Mouse (Mus musculus): Measurements from ENCODE around the gene Ftcd. TPM values are rescaled to one million over a fixed set of nuclear protein-coding genes. Genes with fewer than 3 reads are reported as not detected.
A peak's percentile ranks its signal among the peaks of the same experiment; 100 is the strongest.

Gene Ftcd
- total RNA-seq, 1 experiment from 2014 or later: not detected

- DNase-seq: no peak
Measured at GRCm38 (mm10) chr10:76612473-76612872, 37.0 kb downstream of the Ftcd start.

GRCm38 (mm10) chr10:76622411-76622810, 47.0 kb downstream of the Ftcd start:
- DNase-seq: no peak

GRCm38 (mm10) chr10:76622928-76623680, 47.7 kb downstream of the Ftcd start, which contains the start of gene Col6a2:
Gene Col6a2, minus strand, starts transcription at chr10:76623630.
- peak; percentile 86 for DNase-seq

- DNase-seq: no peak
Measured at GRCm38 (mm10) chr10:76623734-76624133, 48.3 kb downstream of the Ftcd start.

GRCm38 (mm10) chr10:76624903-76625302, 49.5 kb downstream of the Ftcd start:
- no peak for DNase-seq

GRCm38 (mm10) chr10:76627714-76628113, 52.3 kb downstream of the Ftcd start:
- DNase-seq: no peak

- DNase-seq: no peak
Measured at GRCm38 (mm10) chr10:76630657-76631056, 55.2 kb downstream of the Ftcd start.

GRCm38 (mm10) chr10:76632630-76633029, 57.2 kb downstream of the Ftcd start:
- no peak for DNase-seq

GRCm38 (mm10) chr10:76634094-76634571, 58.7 kb downstream of the Ftcd start:
- DNase-seq: no peak

GRCm38 (mm10) chr10:76634584-76634983, 59.1 kb downstream of the Ftcd start:
- no peak for DNase-seq

- DNase-seq: no peak
Measured at GRCm38 (mm10) chr10:76636026-76636425, 60.6 kb downstream of the Ftcd start.

GRCm38 (mm10) chr10:76636601-76637000, 61.2 kb downstream of the Ftcd start:
- no peak for DNase-seq

Other genes with a start within 250 kb of the Ftcd start
- 28.5 and 33.2 TPM in 2 replicates for gene Dip2a, start 230.4 kb upstream of the Ftcd start, total RNA-seq (2021)
- gene AC141477.1, start 135.2 kb upstream of the Ftcd start, total RNA-seq (2021): not detected in 2 replicates
- gene Pcnt, start 132.9 kb upstream of the Ftcd start, total RNA-seq (2021): 22.2 and 23.9 TPM in 2 replicates
- gene 2610028H24Rik, start 126.6 kb upstream of the Ftcd start, total RNA-seq (2021): not detected in 2 replicates
- gene Mcm3ap, start 106.7 kb upstream of the Ftcd start, total RNA-seq (2021): 39.4 and 40.8 TPM in 2 replicates
- gene Ybey, start 106.5 kb upstream of the Ftcd start, total RNA-seq (2021): 3.4 and 4.5 TPM in 2 replicates
- 116 and 134 TPM in 2 replicates for gene Lss, start 44.1 kb upstream of the Ftcd start, total RNA-seq (2021)
- gene Spatc1l, start 13.4 kb upstream of the Ftcd start, total RNA-seq (2021): not detected in 2 replicates
- gene Col6a2, start 48.0 kb downstream of the Ftcd start, total RNA-seq (2021): 29.1 and 32.0 TPM in 2 replicates
- 427 and 469 TPM in 2 replicates for gene Col6a1, start 150.5 kb downstream of the Ftcd start, total RNA-seq (2021)

Measured in adrenal gland, postnatal 25 days (tissue).